Mouse (Mus musculus) adrenal gland, adult 8-10 months (tissue): ENCODE measurements around the gene Ctns. TPM values are rescaled to one million over a fixed set of nuclear protein-coding genes. Genes with fewer than 3 reads are reported as not detected.

Source experiments
- DNase-seq: peaks from one replicate; pipeline ENCODE4 v3.0.0; 2022
- total RNA-seq, 4 experiments: library from RNA; stranded (reverse); gene quantifications; 2 replicates each; pipeline ENCODE4 v1.2.4; 2022

Gene Ctns
- total RNA-seq, 4 experiments from 2014 or later: 15.3 to 26.2 (median 20.2) TPM

- DNase-seq: peak; percentile 77
Observed at GRCm38 (mm10) chr11:73137591-73138501, 61.0 kb downstream of the Ctns start, which contains the start of gene Haspin. Gene Haspin (minus strand): TSS chr11:73138294.

DNA sequence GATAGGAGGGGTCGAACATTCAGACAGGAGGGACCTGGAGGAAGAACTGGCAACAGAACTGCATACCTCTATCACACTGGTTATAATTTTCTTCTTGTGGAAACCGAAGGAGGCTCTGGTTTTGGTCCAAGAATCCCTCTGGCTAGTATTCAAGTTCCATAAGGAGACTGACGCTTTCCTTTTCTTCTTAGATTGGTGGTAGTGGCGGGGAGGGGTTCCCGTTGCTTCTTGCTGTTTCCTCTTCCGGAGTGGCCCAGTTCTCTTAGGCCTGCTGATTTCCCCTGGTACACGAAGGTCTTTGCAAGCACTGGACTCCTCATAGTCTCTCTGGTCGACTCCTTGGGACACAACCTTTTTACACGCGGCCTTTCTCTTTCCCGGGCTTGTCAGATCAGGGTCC is 61.7 kb downstream of the Ctns start:
- DNase-seq: no peak

GRCm38 (mm10) chr11:73136587-73136986 is 62.3 kb downstream of the Ctns start:
- no peak for DNase-seq

GRCm38 (mm10) chr11:73134222-73134621 is 64.6 kb downstream of the Ctns start:
- no peak for DNase-seq

Other genes starting within 250 kb of the Ctns start
- gene Atp2a3, start 237.9 kb downstream of the Ctns start, total RNA-seq: 10 to 100 TPM; 10.6 to 19.8 (median 12.4) TPM
- gene P2rx1, start 199.9 kb downstream of the Ctns start, total RNA-seq: under 1 TPM; 0.38 to 0.66 (median 0.46) TPM
- gene Camkk1, start 180.0 kb downstream of the Ctns start, total RNA-seq: 10 to 100 TPM in 2 of 4 experiments, 1 to 10 TPM in 2; 4.9 to 16.6 (median 10.8) TPM
- 10 to 100 TPM; 11.7 to 19.3 (median 14.4) TPM for gene Ncbp3, start 151.3 kb downstream of the Ctns start, total RNA-seq
- under 1 TPM; 0.49 to 0.91 (median 0.60) TPM for gene Itgae, start 108.5 kb downstream of the Ctns start, total RNA-seq
- under 1 TPM; 0.26 to 0.71 (median 0.49) TPM for gene Haspin, start 60.7 kb downstream of the Ctns start, total RNA-seq
- gene P2rx5, start 38.6 kb downstream of the Ctns start, total RNA-seq: 1 to 10 TPM; 2.2 to 5.2 (median 2.6) TPM
- 10 to 100 TPM; 47.4 to 77.6 (median 63.9) TPM for gene Emc6, start 22.0 kb downstream of the Ctns start, total RNA-seq
- 100 to 1,000 TPM in 1 of 4 experiments, 10 to 100 TPM in 3; 61.0 to 105 (median 84.6) TPM for gene Tax1bp3, start 22.0 kb downstream of the Ctns start, total RNA-seq
- 10 to 100 TPM; 12.0 to 19.3 (median 14.2) TPM for gene Shpk, start 418 bp upstream of the Ctns start, total RNA-seq
- under 1 TPM in 2 of 4 experiments, not detected in 2; 0.20 to 0.81 TPM for gene Trpv1, start 35.2 kb upstream of the Ctns start, total RNA-seq
- gene Trpv3, start 68.3 kb upstream of the Ctns start, total RNA-seq: under 1 TPM; 0.08 to 0.15 (median 0.14) TPM
- 10 to 100 TPM in 1 of 4 experiments, 1 to 10 TPM in 3; 5.7 to 12.9 (median 7.3) TPM for gene Aspa, start 130.6 kb upstream of the Ctns start, total RNA-seq
- not detected for gene Gm49340, start 130.7 kb upstream of the Ctns start, total RNA-seq
- gene Spata22, start 130.7 kb upstream of the Ctns start, total RNA-seq: under 1 TPM in 3 of 4 experiments, not detected in 1; 0.38 to 0.67 (median 0.52) TPM
- gene Olfr20, start 151.7 kb upstream of the Ctns start, total RNA-seq: not detected
- not detected for gene Olfr376, start 172.2 kb upstream of the Ctns start, total RNA-seq
- gene Olfr1, start 200.6 kb upstream of the Ctns start, total RNA-seq: not detected
- not detected for gene Olfr378, start 229.4 kb upstream of the Ctns start, total RNA-seq